Comparison of ENCODE assay signal across 12 mouse cellular contexts in the genomic region with DNA sequence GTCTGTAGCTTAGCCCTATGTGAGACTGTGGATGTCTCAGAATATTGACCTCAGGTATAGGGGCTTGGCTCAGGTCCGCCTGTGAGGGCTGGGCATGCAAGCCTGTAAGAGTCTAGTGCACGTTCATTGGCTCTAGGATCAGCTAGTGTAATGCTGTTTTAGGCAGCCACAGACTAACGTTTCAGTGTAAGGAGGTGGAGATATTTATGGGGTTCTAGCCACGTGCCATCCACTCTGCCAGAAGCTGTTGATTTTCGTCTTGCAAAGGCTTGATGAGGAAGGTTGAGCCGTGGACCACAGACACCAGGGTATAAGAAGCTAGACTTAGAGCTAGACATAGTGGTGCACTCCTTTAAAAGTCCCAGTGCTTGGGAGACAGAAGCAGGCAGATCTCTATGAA. TPM values are rescaled to one million over a fixed set of nuclear protein-coding genes. Genes with fewer than 3 reads are reported as not detected.
DNase-seq lines count a peak whose midpoint lies in the region; ATAC-seq and TF ChIP-seq lines count a peak whose summit lies in the region.
"Had no signal": no experiment of that assay in that cellular context is flagged by ENCODE, and none has a peak within 500 bp of the region (broad histone marks: within the 10 kb centered on the region; RNA-seq: fewer than 3 reads in every experiment).

No protein-coding gene starts in this region.

- TF ChIP-seq CTCF in lung, postnatal 0 days (IDR thresholded peaks at IDR 0.05), result no peak
- no peak for TF ChIP-seq CTCF in stomach, postnatal 0 days (IDR thresholded peaks at IDR 0.05; ENCODE audit: low read depth)

- H3K4me3 ChIP-seq in heart, embryonic 12.5 days, result no peak overlapping the region
- no peak overlapping the region for H3K4me3 ChIP-seq in lung, postnatal 0 days (ENCODE audit: low read depth, low read length)
- no peak overlapping the region for H3K4me3 ChIP-seq in intestine, embryonic 16.5 days (ENCODE audit: low read length)
- no peak overlapping the region for H3K4me3 ChIP-seq in stomach, postnatal 0 days (ENCODE audit: low read depth, low read length)
- H3K4me3 ChIP-seq in hindbrain, embryonic 10.5 days, result no peak overlapping the region
- H3K4me3 ChIP-seq: limb, embryonic 12.5 days had no signal

- ATAC-seq in heart, embryonic 12.5 days (ENCODE audit: insufficient number of reproducible peaks, low FRiP score), result no peak
- no peak for ATAC-seq in lung, postnatal 0 days
- no peak for ATAC-seq in intestine, embryonic 16.5 days
- no peak for ATAC-seq in stomach, postnatal 0 days (ENCODE audit: low FRiP score, low TSS enrichment)
- ATAC-seq: Patski had no signal

- 0 out of 2 replicates have a peak overlapping the region, but pooled peaks have one; percentile 52 for H3K9ac ChIP-seq in heart, embryonic 12.5 days
- H3K9ac ChIP-seq in lung, postnatal 0 days (replicated peaks; ENCODE audit: low read depth), result no peak overlapping the region
- H3K9ac ChIP-seq in intestine, embryonic 16.5 days (ENCODE audit: low read depth, low read length), result 0 out of 2 replicates have a peak overlapping the region, but pooled peaks have one; percentile 22
- H3K9ac ChIP-seq in stomach, postnatal 0 days (ENCODE audit: low read length), result no peak overlapping the region
- H3K9ac ChIP-seq: limb, embryonic 12.5 days had no signal

- peak overlapping the region; percentile 43; the same call in 1 of the 2 replicates for H3K27ac ChIP-seq in heart, embryonic 12.5 days (ENCODE audit: poor library complexity, severe bottlenecking)
- H3K27ac ChIP-seq in lung, postnatal 0 days (ENCODE audit: low read length), result peak overlapping the region; percentile 72
- H3K27ac ChIP-seq in intestine, embryonic 16.5 days (ENCODE audit: low read length), result peak overlapping the region; percentile 75
- H3K27ac ChIP-seq in stomach, postnatal 0 days (replicated peaks), result peak overlapping the region; percentile 69
- H3K27ac ChIP-seq in hindbrain, embryonic 10.5 days, result no peak overlapping the region

- H3K9me3 ChIP-seq in heart, embryonic 12.5 days (replicated peaks), result no peaks in the 10 kb centered on the region
- H3K9me3 ChIP-seq in lung, postnatal 0 days (ENCODE audit: low read length), result no peaks in the 10 kb centered on the region
- H3K9me3 ChIP-seq in intestine, embryonic 16.5 days (ENCODE audit: control insufficient read depth, low read length), result no peaks in the 10 kb centered on the region
- no peaks in the 10 kb centered on the region for H3K9me3 ChIP-seq in stomach, postnatal 0 days (ENCODE audit: control insufficient read depth, low read length)
- H3K9me3 ChIP-seq in hindbrain, embryonic 10.5 days, result no peaks in the 10 kb centered on the region
- H3K9me3 ChIP-seq: limb, embryonic 12.5 days had no signal

- 0 out of 2 replicates have a peak overlapping the region, but pooled peaks have one; percentile 20 for H3K4me2 ChIP-seq in heart, embryonic 12.5 days
- peak overlapping the region; percentile 27; the same call in 1 of the 2 replicates for H3K4me2 ChIP-seq in lung, postnatal 0 days (replicated peaks; ENCODE audit: low read depth, low read length)
- no peak overlapping the region for H3K4me2 ChIP-seq in intestine, embryonic 16.5 days (ENCODE audit: low read depth, low read length)
- H3K4me2 ChIP-seq in stomach, postnatal 0 days (replicated peaks; ENCODE audit: low read depth), result no peak overlapping the region
- H3K4me2 ChIP-seq: limb, embryonic 12.5 days had no signal

- WGBS in heart, embryonic 12.5 days, result 61% methylated on average over 6 of the region's 6 CpGs
- WGBS in lung, postnatal 0 days, result 67% methylated on average over 6 of the region's 6 CpGs
- 63% methylated on average over 6 of the region's 6 CpGs for WGBS in intestine, embryonic 16.5 days
- WGBS in stomach, postnatal 0 days, result 65% methylated on average over 6 of the region's 6 CpGs
- WGBS in hindbrain, embryonic 10.5 days, result 85% methylated on average over 6 of the region's 6 CpGs

- no peaks in the 10 kb centered on the region for H3K27me3 ChIP-seq in heart, embryonic 12.5 days (replicated peaks)
- no peaks in the 10 kb centered on the region for H3K27me3 ChIP-seq in lung, postnatal 0 days (replicated peaks; ENCODE audit: insufficient read depth, low read length)
- no peaks in the 10 kb centered on the region for H3K27me3 ChIP-seq in intestine, embryonic 16.5 days (replicated peaks; ENCODE audit: control insufficient read depth, insufficient read depth, low read length)
- H3K27me3 ChIP-seq in stomach, postnatal 0 days (ENCODE audit: control insufficient read depth, insufficient read depth, low read length), result no peaks in the 10 kb centered on the region
- H3K27me3 ChIP-seq in hindbrain, embryonic 10.5 days (ENCODE audit: insufficient read depth, poor library complexity, severe bottlenecking), result no peaks in the 10 kb centered on the region
- H3K27me3 ChIP-seq: limb, embryonic 12.5 days; Patski had no signal

- TF ChIP-seq EP300 in lung, postnatal 0 days (IDR thresholded peaks at IDR 0.05), result no peak
- TF ChIP-seq EP300 in stomach, postnatal 0 days (optimal IDR thresholded peaks at IDR 0.05), result no peak

- peaks cover 8% of the 10 kb centered on the region for H3K36me3 ChIP-seq in heart, embryonic 12.5 days
- H3K36me3 ChIP-seq in lung, postnatal 0 days (ENCODE audit: insufficient read depth, low read length), result no peaks in the 10 kb centered on the region
- no peaks in the 10 kb centered on the region for H3K36me3 ChIP-seq in intestine, embryonic 16.5 days (ENCODE audit: control insufficient read depth, insufficient read depth, low read length)
- H3K36me3 ChIP-seq in stomach, postnatal 0 days (ENCODE audit: control insufficient read depth, insufficient read depth, low read length), result no peaks in the 10 kb centered on the region
- peaks cover 27% of the 10 kb centered on the region for H3K36me3 ChIP-seq in hindbrain, embryonic 10.5 days

- no peak for DNase-seq in heart, adult 9 months (ENCODE audit: low spot score in 2 of 2)
- DNase-seq in lung, postnatal 0 days (ENCODE audit: low spot score), result no peak
- DNase-seq in lung, postnatal 4 days, result no peak
- no peak for DNase-seq in stomach, postnatal 0 days (ENCODE audit: low spot score)
- DNase-seq in hindbrain, embryonic 10.5 days (ENCODE audit: low spot score), result no peak
- no peak for DNase-seq in layer of hippocampus, adult 11-12 months (ENCODE audit: low spot score)
- DNase-seq: cerebellum, postnatal 36 days; right cerebral cortex, postnatal 4 days had no signal

- peaks cover 73% of the 10 kb centered on the region for H3K4me1 ChIP-seq in heart, embryonic 12.5 days (replicated peaks)
- peaks cover 43% of the 10 kb centered on the region for H3K4me1 ChIP-seq in lung, postnatal 0 days (ENCODE audit: insufficient read depth, low read depth, low read length)
- H3K4me1 ChIP-seq in intestine, embryonic 16.5 days (ENCODE audit: control insufficient read depth, insufficient read depth, low read length), result peaks cover 58% of the 10 kb centered on the region
- H3K4me1 ChIP-seq in stomach, postnatal 0 days (replicated peaks; ENCODE audit: control insufficient read depth, insufficient read depth), result peaks cover 10% of the 10 kb centered on the region
- H3K4me1 ChIP-seq in hindbrain, embryonic 10.5 days (replicated peaks), result peaks cover 45% of the 10 kb centered on the region

RNA-seq across cellular contexts. Expression of a gene that starts 4.2 kb away (rescaled TPM):
- polyA plus RNA-seq in heart, embryonic 12.5 days (2016; fragmentation: Nextera tagmentation; extraction: Ambion mirVana), result 395 and 402 TPM in 2 replicates
- polyA plus RNA-seq in lung, postnatal 0 days (2015; fragmentation: Nextera tagmentation; extraction: Ambion mirVana), result 401 and 408 TPM in 2 replicates
- 440 and 454 TPM in 2 replicates for polyA plus RNA-seq in intestine, embryonic 16.5 days (2015; fragmentation: Nextera tagmentation; extraction: Ambion mirVana)
- polyA plus RNA-seq in stomach, postnatal 0 days (2015; fragmentation: Nextera tagmentation; extraction: Ambion mirVana), result 341 and 344 TPM in 2 replicates
- 331 and 370 TPM in 2 replicates for polyA plus RNA-seq in hindbrain, embryonic 10.5 days (2016; fragmentation: Nextera tagmentation; extraction: Ambion mirVana)

Comparison
In these comparisons a context has a peak if more than half of its experiments do, and no peak if none do; other contexts are left out.
1. H3K4me2 ChIP-seq: peak in heart, embryonic 12.5 days (single experiment) and lung, postnatal 0 days (single experiment); none in intestine, embryonic 16.5 days (single experiment) and stomach, postnatal 0 days (single experiment).
2. H3K9ac ChIP-seq: peak in heart, embryonic 12.5 days (single experiment) and intestine, embryonic 16.5 days (single experiment); none in lung, postnatal 0 days (single experiment) and stomach, postnatal 0 days (single experiment).